Mouse (Mus musculus) 416B (cell line): ENCODE results near the gene Midn.

Source experiments
- DNase-seq: peaks from one replicate; pipeline ENCODE4 v3.0.0; 2011; ENCODE audit warnings: low read depth

Midn gene

GRCm38 (mm10) chr10:80171252-80171651 is 23.2 kb downstream of the Midn start:
- DNase-seq = no peak

- DNase-seq = no peak
Measured at GRCm38 (mm10) chr10:80171760-80172526, 23.9 kb downstream of the Midn start.

GRCm38 (mm10) chr10:80172527-80173292 is 24.6 kb downstream of the Midn start, which contains the start of gene 1600002K03Rik:
1600002K03Rik (plus strand) TSS chr10:80172944.
- peak; percentile 94 for DNase-seq

- no peak for DNase-seq
Measured at GRCm38 (mm10) chr10:80173358-80173757, 25.3 kb downstream of the Midn start.

- no peak for DNase-seq
Measured at GRCm38 (mm10) chr10:80173955-80174640, 26.0 kb downstream of the Midn start.

- DNase-seq = peak; percentile 79
Measured at GRCm38 (mm10) chr10:80174705-80175104, 26.6 kb downstream of the Midn start.

- peak; percentile 58 for DNase-seq
Measured at GRCm38 (mm10) chr10:80175536-80176269, 27.6 kb downstream of the Midn start.

GRCm38 (mm10) chr10:80176270-80176834 is 28.3 kb downstream of the Midn start:
- DNase-seq = no peak

- DNase-seq = no peak
Measured at GRCm38 (mm10) chr10:80177441-80178279, 29.6 kb downstream of the Midn start.

- no peak for DNase-seq
Measured at GRCm38 (mm10) chr10:80179068-80180051, 31.3 kb downstream of the Midn start, which contains the start of gene Efna2. Efna2 (plus strand) TSS chr10:80179482.

GRCm38 (mm10) chr10:80180288-80180687 is 32.2 kb downstream of the Midn start:
- DNase-seq = no peak

- DNase-seq = no peak
Measured at GRCm38 (mm10) chr10:80180823-80181222, 32.8 kb downstream of the Midn start.

GRCm38 (mm10) chr10:80182547-80182946 is 34.5 kb downstream of the Midn start:
- no peak for DNase-seq

- DNase-seq = no peak
Measured at GRCm38 (mm10) chr10:80186649-80187048, 38.6 kb downstream of the Midn start.

- no peak for DNase-seq
Measured at GRCm38 (mm10) chr10:80187739-80188138, 39.7 kb downstream of the Midn start.

GRCm38 (mm10) chr10:80188453-80189024 is 40.5 kb downstream of the Midn start:
- no peak for DNase-seq

- DNase-seq = no peak
Measured at GRCm38 (mm10) chr10:80189999-80190398, 41.9 kb downstream of the Midn start.

- DNase-seq = no peak
Measured at GRCm38 (mm10) chr10:80190491-80191051, 42.5 kb downstream of the Midn start.

- DNase-seq = no peak
Measured at GRCm38 (mm10) chr10:80193976-80194375, 45.9 kb downstream of the Midn start.
